Mouse (Mus musculus) CH12.LX (cell line): ENCODE measurements at regions not wholly inside any gene's neighbourhood (a gene's known extent, or its start where the extent isn't known, plus 50 kb on each side); places are given as distances from the start of the nearest gene placed in this dataset.

Experiments used
- CTCF ChIP-seq, 2 experiments: IDR thresholded peaks in 1 of 2; conservative IDR thresholded peaks in 1 of 2; 2 replicates each; pipeline ENCODE4 v1.5.1; 2011 to 2012; ENCODE audit warnings: low read depth in 2 of 2, low read length in 2 of 2, improper control_type of control experiment in 1 of 2, inconsistent platforms in 1 of 2, mild to moderate bottlenecking in 1 of 2, moderate library complexity in 1 of 2
- MAFK ChIP-seq: IDR thresholded peaks from 2 replicates; pipeline ENCODE4 v1.6.1; 2011; ENCODE audit warnings: low read length, improper control_type of control experiment; ENCODE audit not compliant: insufficient replicate concordance
- MEF2A ChIP-seq: IDR thresholded peaks from 2 replicates; pipeline ENCODE4 v1.6.1; 2014; ENCODE audit warnings: low read depth, mild to moderate bottlenecking, inconsistent platforms, low read length, improper control_type of control experiment, borderline replicate concordance
- MYC ChIP-seq: IDR thresholded peaks from 2 replicates; pipeline ENCODE4 v1.6.1; 2011; ENCODE audit warnings: low read depth, mild to moderate bottlenecking, improper control_type of control experiment, low read length
- NELFE ChIP-seq: IDR thresholded peaks from 2 replicates; pipeline ENCODE4 v1.6.1; 2011; ENCODE audit warnings: low read depth, low read length, improper control_type of control experiment
- POLR2A ChIP-seq: IDR thresholded peaks from 2 replicates; pipeline ENCODE4 v1.6.1; 2011; ENCODE audit warnings: low read depth, mild to moderate bottlenecking, improper control_type of control experiment, low read length
- RCOR1 ChIP-seq: conservative IDR thresholded peaks from 2 replicates; pipeline ENCODE4 v1.6.1; 2012; ENCODE audit warnings: low read depth, mild to moderate bottlenecking, inconsistent platforms, low read length, improper control_type of control experiment
- SMC3 ChIP-seq: IDR thresholded peaks from 2 replicates; pipeline ENCODE4 v1.6.1; 2011; ENCODE audit warnings: low read depth, low read length, improper control_type of control experiment
- TBP ChIP-seq: conservative IDR thresholded peaks from 2 replicates; pipeline ENCODE4 v1.6.1; 2011; ENCODE audit warnings: low read depth, low read length, improper control_type of control experiment
- ZC3H11A ChIP-seq: IDR thresholded peaks from 2 replicates; pipeline ENCODE4 v1.6.1; 2012; ENCODE audit warnings: low read depth, mild to moderate bottlenecking, inconsistent platforms, low read length, improper control_type of control experiment
- ZMIZ1 ChIP-seq: IDR thresholded peaks from 2 replicates; pipeline ENCODE4 v1.6.1; 2012; ENCODE audit warnings: low read depth, mild to moderate bottlenecking, inconsistent platforms, low read length, improper control_type of control experiment

DNA sequence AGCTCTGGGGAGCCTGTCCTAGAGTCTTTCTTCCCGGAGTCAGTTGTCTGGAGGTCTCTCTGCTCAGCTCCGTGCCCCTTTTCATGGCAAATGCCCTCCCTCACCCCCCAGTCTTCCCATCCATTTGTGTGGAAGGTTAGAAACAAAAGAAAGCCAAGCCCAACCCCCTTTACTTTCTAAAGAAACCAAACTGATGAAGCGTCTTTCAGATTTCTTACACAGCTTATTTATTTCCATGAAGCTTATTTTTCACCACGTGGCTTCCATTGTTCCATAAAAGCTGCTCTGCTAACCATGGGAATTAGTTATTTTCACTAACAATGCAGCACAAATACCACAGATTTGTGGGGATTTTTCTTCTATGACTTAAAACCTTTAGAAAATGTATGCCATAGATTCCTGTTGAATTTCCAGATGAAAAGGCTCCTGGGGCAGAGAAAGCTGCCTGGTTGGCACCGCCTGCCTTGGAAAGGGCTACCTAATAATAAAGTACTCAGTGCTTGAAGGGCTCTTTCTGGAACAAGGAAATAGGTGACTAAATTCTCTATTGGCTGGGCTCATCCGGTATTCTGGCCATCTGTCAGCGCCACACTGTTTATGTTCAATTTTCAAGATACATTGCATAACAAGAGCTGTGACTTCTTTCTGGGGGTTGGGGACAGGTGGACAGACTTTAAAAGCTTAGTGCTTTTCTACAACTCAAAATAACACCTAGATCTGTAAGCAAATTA, 107.4 kb upstream of the Fbxl17 start:
- no peak for TF ChIP-seq POLR2A
- TF ChIP-seq NELFE = no peak
- no peak for TF ChIP-seq ZMIZ1
- no peak for TF ChIP-seq MEF2A
- TF ChIP-seq RCOR1 = no peak
- no peak for TF ChIP-seq CTCF (conservative IDR thresholded peaks at IDR 0.05 in 1 of 2, IDR thresholded peaks at IDR 0.05 in 1 of 2; ENCODE audit: low read depth in 2 of 2, low read length in 2 of 2)
- TF ChIP-seq MAFK = no peak
- TF ChIP-seq MYC = no peak
- no peak for TF ChIP-seq TBP
- no peak for TF ChIP-seq SMC3
- no peak for TF ChIP-seq ZC3H11A
